Mouse (Mus musculus): ENCODE measurements around the gene Castor1. TPM values are rescaled to one million over a fixed set of nuclear protein-coding genes. Genes with fewer than 3 reads are reported as not detected.

Gene Castor1
- polyA plus RNA-seq, 1 experiment from 2014 or later, result 3.6 TPM

GRCm38 (mm10) chr11:4193420-4193819 lies 24.6 kb upstream of the Castor1 start:
- Histone ChIP-seq H3K4me1 (peaks cover 6% of the 10 kb centered on the region; the same call in 1 of the 2 replicates), H3K27ac (no peak overlapping the region), H3K9me3 (replicated peaks) (no peaks in the 10 kb centered on the region), H3K27me3 (no peaks in the 10 kb centered on the region), H3K9ac (no peak overlapping the region), H3K4me2 (replicated peaks) (no peak overlapping the region), H3K4me3 (no peak overlapping the region), H3K36me3 (no peaks in the 10 kb centered on the region)
- no peak for ATAC-seq (ENCODE audit: low FRiP score)

- no peak overlapping the region for H3K9ac ChIP-seq
- H3K36me3 ChIP-seq, result no peaks in the 10 kb centered on the region
- WGBS, result 78% methylated on average over 3 of the region's 3 CpGs
- no peak for ATAC-seq (ENCODE audit: low FRiP score)
- H3K27ac ChIP-seq, result no peak overlapping the region
- no peaks in the 10 kb centered on the region for H3K27me3 ChIP-seq
- no peaks in the 10 kb centered on the region for H3K9me3 ChIP-seq (replicated peaks)
- H3K4me3 ChIP-seq, result no peak overlapping the region
- H3K4me2 ChIP-seq (replicated peaks), result no peak overlapping the region
- peaks cover 2% of the 10 kb centered on the region; the same call in 1 of the 2 replicates for H3K4me1 ChIP-seq
These were observed 22.4 kb upstream of the Castor1 start for GRCm38 (mm10) chr11:4195597-4196031.

GRCm38 (mm10) chr11:4196636-4197035 lies 21.4 kb upstream of the Castor1 start:
- no peak overlapping the region for H3K27ac ChIP-seq
- H3K27me3 ChIP-seq, result no peaks in the 10 kb centered on the region
- H3K9me3 ChIP-seq (replicated peaks), result no peaks in the 10 kb centered on the region
- H3K4me1 ChIP-seq, result no peaks in the 10 kb centered on the region
- no peak overlapping the region for H3K9ac ChIP-seq
- WGBS, result 61% methylated on average over 8 of the region's 8 CpGs
- no peak overlapping the region for H3K4me2 ChIP-seq (replicated peaks)
- no peak overlapping the region for H3K4me3 ChIP-seq
- H3K36me3 ChIP-seq, result no peaks in the 10 kb centered on the region
- ATAC-seq (ENCODE audit: low FRiP score), result no peak

GRCm38 (mm10) chr11:4197691-4198090 lies 20.3 kb upstream of the Castor1 start:
- H3K27ac ChIP-seq, result no peak overlapping the region
- no peaks in the 10 kb centered on the region for H3K36me3 ChIP-seq
- WGBS, result 76% methylated on average over 1 of the region's 1 CpGs
- no peaks in the 10 kb centered on the region for H3K27me3 ChIP-seq
- no peaks in the 10 kb centered on the region for H3K4me1 ChIP-seq
- ATAC-seq (ENCODE audit: low FRiP score), result no peak
- no peak overlapping the region for H3K4me3 ChIP-seq
- H3K9ac ChIP-seq, result no peak overlapping the region
- no peak overlapping the region for H3K4me2 ChIP-seq (replicated peaks)
- H3K9me3 ChIP-seq (replicated peaks), result no peaks in the 10 kb centered on the region

GRCm38 (mm10) chr11:4201981-4202700 lies 15.9 kb upstream of the Castor1 start:
- no peak overlapping the region for H3K4me3 ChIP-seq
- peaks cover 6% of the 10 kb centered on the region; the same call in 1 of the 2 replicates for H3K36me3 ChIP-seq
- no peak overlapping the region for H3K9ac ChIP-seq
- H3K9me3 ChIP-seq (replicated peaks), result no peaks in the 10 kb centered on the region
- no peak overlapping the region for H3K27ac ChIP-seq
- H3K4me2 ChIP-seq (replicated peaks), result no peak overlapping the region
- WGBS, result 74% methylated on average over 11 of the region's 11 CpGs
- no peak for ATAC-seq (ENCODE audit: low FRiP score)
- no peaks in the 10 kb centered on the region for H3K27me3 ChIP-seq
- H3K4me1 ChIP-seq, result no peaks in the 10 kb centered on the region

- Histone ChIP-seq H3K27me3 (no peaks in the 10 kb centered on the region), H3K36me3 (peaks cover 16% of the 10 kb centered on the region; the same call in 1 of the 2 replicates), H3K9ac (no peak overlapping the region), H3K4me1 (no peaks in the 10 kb centered on the region), H3K27ac (no peak overlapping the region), H3K4me2 (replicated peaks) (no peak overlapping the region), H3K9me3 (replicated peaks) (no peaks in the 10 kb centered on the region), H3K4me3 (no peak overlapping the region)
- ATAC-seq (ENCODE audit: low FRiP score), result no peak
- WGBS, result 88% methylated on average over 12 of the region's 12 CpGs
These were observed 14.9 kb upstream of the Castor1 start for GRCm38 (mm10) chr11:4202995-4203704.

- WGBS, result 51% methylated on average over 2 of the region's 2 CpGs
- no peak for ATAC-seq (ENCODE audit: low FRiP score)
- Histone ChIP-seq H3K9ac (no peak overlapping the region), H3K4me2 (replicated peaks) (no peak overlapping the region), H3K27me3 (no peaks in the 10 kb centered on the region), H3K36me3 (peaks cover 20% of the 10 kb centered on the region; the same call in 1 of the 2 replicates), H3K4me1 (no peaks in the 10 kb centered on the region), H3K4me3 (no peak overlapping the region), H3K27ac (no peak overlapping the region), H3K9me3 (replicated peaks) (no peaks in the 10 kb centered on the region)
These were observed 14.3 kb upstream of the Castor1 start for GRCm38 (mm10) chr11:4203705-4204074.

GRCm38 (mm10) chr11:4205097-4205655 lies 12.8 kb upstream of the Castor1 start:
- no peak for ATAC-seq (ENCODE audit: low FRiP score)
- Histone ChIP-seq H3K4me1 (no peaks in the 10 kb centered on the region), H3K36me3 (peaks cover 33% of the 10 kb centered on the region), H3K4me3 (no peak overlapping the region), H3K9ac (no peak overlapping the region), H3K27me3 (no peaks in the 10 kb centered on the region), H3K9me3 (replicated peaks) (no peaks in the 10 kb centered on the region), H3K4me2 (replicated peaks) (no peak overlapping the region), H3K27ac (no peak overlapping the region)
- 90% methylated on average over 5 of the region's 5 CpGs for WGBS

- 92% methylated on average over 7 of the region's 7 CpGs for WGBS
- H3K36me3 ChIP-seq, result peaks cover 40% of the 10 kb centered on the region
- H3K9ac ChIP-seq, result no peak overlapping the region
- no peak overlapping the region for H3K4me2 ChIP-seq (replicated peaks)
- no peaks in the 10 kb centered on the region for H3K4me1 ChIP-seq
- no peaks in the 10 kb centered on the region for H3K27me3 ChIP-seq
- no peak for ATAC-seq (ENCODE audit: low FRiP score)
- no peak overlapping the region for H3K27ac ChIP-seq
- H3K9me3 ChIP-seq (replicated peaks), result no peaks in the 10 kb centered on the region
- H3K4me3 ChIP-seq, result no peak overlapping the region
These were observed 12.1 kb upstream of the Castor1 start for GRCm38 (mm10) chr11:4205951-4206350.

- peaks cover 41% of the 10 kb centered on the region for H3K36me3 ChIP-seq
These were observed 11.5 kb upstream of the Castor1 start for GRCm38 (mm10) chr11:4206563-4206962.

GRCm38 (mm10) chr11:4207655-4208054 lies 10.4 kb upstream of the Castor1 start:
- no peak overlapping the region for H3K9ac ChIP-seq
- no peaks in the 10 kb centered on the region for H3K9me3 ChIP-seq (replicated peaks)
- peaks cover 44% of the 10 kb centered on the region for H3K36me3 ChIP-seq
- H3K4me1 ChIP-seq, result no peaks in the 10 kb centered on the region
- H3K27ac ChIP-seq, result no peak overlapping the region
- H3K4me2 ChIP-seq (replicated peaks), result no peak overlapping the region
- WGBS, result 95% methylated on average over 9 of the region's 9 CpGs
- ATAC-seq (ENCODE audit: low FRiP score), result no peak
- H3K4me3 ChIP-seq, result no peak overlapping the region
- H3K27me3 ChIP-seq, result no peaks in the 10 kb centered on the region

More at GRCm38 (mm10) chr11:4206563-4206962, 11.5 kb upstream of the Castor1 start:
- Histone ChIP-seq H3K9me3 (replicated peaks) (no peaks in the 10 kb centered on the region), H3K27ac (no peak overlapping the region), H3K4me1 (no peaks in the 10 kb centered on the region), H3K4me3 (no peak overlapping the region), H3K9ac (no peak overlapping the region), H3K27me3 (no peaks in the 10 kb centered on the region), H3K4me2 (replicated peaks) (no peak overlapping the region)
- ATAC-seq (ENCODE audit: low FRiP score), result no peak
- WGBS, result 77% methylated on average over 6 of the region's 6 CpGs

- no peaks in the 10 kb centered on the region for H3K9me3 ChIP-seq (replicated peaks)
- H3K9ac ChIP-seq, result no peak overlapping the region
- no peak overlapping the region for H3K27ac ChIP-seq
- H3K4me2 ChIP-seq (replicated peaks), result no peak overlapping the region
- peaks cover 61% of the 10 kb centered on the region for H3K36me3 ChIP-seq
- H3K4me1 ChIP-seq, result no peaks in the 10 kb centered on the region
- WGBS, result 86% methylated on average over 5 of the region's 5 CpGs
- no peak overlapping the region for H3K4me3 ChIP-seq
- no peaks in the 10 kb centered on the region for H3K27me3 ChIP-seq
- no peak for ATAC-seq (ENCODE audit: low FRiP score)
These were observed 8.5 kb upstream of the Castor1 start for GRCm38 (mm10) chr11:4209556-4209955.

All from hindbrain, embryonic 12.5 days (tissue).